Mouse (Mus musculus): ENCODE data around the gene Pfdn5.
"Not testable (repeated sequence)": the region's sequence is repeated elsewhere in the genome, so short reads cannot be mapped to it uniquely, and the experiment has no call there.

The Pfdn5 gene

GRCm38 (mm10) chr15:102326892-102327291 is 976 bp downstream of the Pfdn5 start:
- in situ Hi-C loops (cut with MboI; ENCODE audit: unreplicated experiment in 2 of 2), result no loop called here

GRCm38 (mm10) chr15:102331610-102332015 is 5.7 kb downstream of the Pfdn5 start, which contains the start of gene Myg1:
Myg1 (plus strand) TSS chr15:102331709.
- in situ Hi-C loops (cut with MboI; ENCODE audit: unreplicated experiment in 2 of 2), result loop anchor here in 1 of 2 experiments (5.0 kb wide), 1 partner anchor 39 kb away; no protein-coding TSS in a partner anchor

GRCm38 (mm10) chr15:102335254-102335653 is 9.3 kb downstream of the Pfdn5 start:
- in situ Hi-C loops (cut with MboI; ENCODE audit: unreplicated experiment in 2 of 2), result no loop called here

- in situ Hi-C loops (cut with MboI; ENCODE audit: unreplicated experiment in 2 of 2), result not testable (repeated sequence)
These were observed 10.0 kb downstream of the Pfdn5 start for GRCm38 (mm10) chr15:102335925-102336324.

- in situ Hi-C loops (cut with MboI; ENCODE audit: unreplicated experiment in 2 of 2), result no loop called here
These were observed 11.0 kb downstream of the Pfdn5 start for GRCm38 (mm10) chr15:102336946-102337345.

- in situ Hi-C loops (cut with MboI; ENCODE audit: unreplicated experiment in 2 of 2), result loop anchor here (5.0 kb wide), 1 partner anchor 38 kb away; no protein-coding TSS in a partner anchor
These were observed 13.7 kb downstream of the Pfdn5 start for GRCm38 (mm10) chr15:102339612-102340011.

DNA sequence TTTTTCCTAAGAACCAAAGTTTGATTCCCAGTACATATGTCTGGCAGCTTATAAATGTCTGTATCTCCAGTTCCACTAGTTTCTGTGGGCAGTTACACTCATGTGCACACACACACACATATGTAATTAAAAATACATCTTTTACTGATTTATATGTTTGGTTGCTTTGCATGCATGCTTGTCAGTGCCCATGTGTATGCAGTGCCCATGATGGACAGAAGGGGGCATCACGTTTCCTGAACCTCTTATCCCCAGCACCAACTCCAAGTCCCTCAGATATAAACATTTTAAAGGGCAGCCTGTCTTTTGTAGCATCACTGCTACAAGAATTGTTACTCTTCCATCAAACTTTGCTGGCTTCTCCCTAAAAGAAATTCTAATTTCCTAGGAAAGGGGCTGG is 15.7 kb downstream of the Pfdn5 start:
- in situ Hi-C loops (cut with MboI; ENCODE audit: unreplicated experiment in 2 of 2), result loop anchor here (5.0 kb wide), 1 partner anchor 36 kb away; no protein-coding TSS in a partner anchor

- in situ Hi-C loops (cut with MboI; ENCODE audit: unreplicated experiment in 2 of 2), result loop anchor here (5.0 kb wide), 1 partner anchor 33 kb away; no protein-coding TSS in a partner anchor
These were observed 18.6 kb downstream of the Pfdn5 start for GRCm38 (mm10) chr15:102344490-102344889.

DNA sequence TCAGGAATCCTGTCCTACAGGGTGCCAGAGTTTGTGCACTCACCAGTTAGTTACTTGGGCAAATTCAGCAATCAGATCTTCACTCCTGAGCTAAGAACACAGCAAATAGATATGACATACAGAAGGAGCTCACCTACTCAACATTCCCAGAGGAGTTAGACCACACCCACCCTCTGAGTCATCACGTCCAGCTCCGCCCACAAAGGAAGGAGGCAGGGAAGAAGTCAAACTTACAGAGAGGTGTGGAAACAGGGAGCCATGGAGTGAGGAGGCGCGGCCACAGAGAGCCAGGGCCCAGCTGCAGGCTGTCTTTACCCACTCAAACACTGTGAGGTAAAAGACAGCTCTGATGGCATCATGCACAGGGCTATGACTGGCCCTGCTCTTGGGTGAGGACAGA is 20.5 kb downstream of the Pfdn5 start:
- in situ Hi-C loops (cut with MboI; ENCODE audit: unreplicated experiment in 2 of 2), result no loop called here

- in situ Hi-C loops (cut with MboI; ENCODE audit: unreplicated experiment in 2 of 2), result no loop called here
These were observed 24.4 kb downstream of the Pfdn5 start, which contains the start of gene Aaas for GRCm38 (mm10) chr15:102350138-102350941. Aaas (minus strand) TSS chr15:102350771.

- in situ Hi-C loops (cut with MboI; ENCODE audit: unreplicated experiment in 2 of 2), result no loop called here
These were observed 25.0 kb downstream of the Pfdn5 start for GRCm38 (mm10) chr15:102350942-102351291.

GRCm38 (mm10) chr15:102352177-102352576 is 26.3 kb downstream of the Pfdn5 start:
- in situ Hi-C loops (cut with MboI; ENCODE audit: unreplicated experiment in 2 of 2), result no loop called here

DNA sequence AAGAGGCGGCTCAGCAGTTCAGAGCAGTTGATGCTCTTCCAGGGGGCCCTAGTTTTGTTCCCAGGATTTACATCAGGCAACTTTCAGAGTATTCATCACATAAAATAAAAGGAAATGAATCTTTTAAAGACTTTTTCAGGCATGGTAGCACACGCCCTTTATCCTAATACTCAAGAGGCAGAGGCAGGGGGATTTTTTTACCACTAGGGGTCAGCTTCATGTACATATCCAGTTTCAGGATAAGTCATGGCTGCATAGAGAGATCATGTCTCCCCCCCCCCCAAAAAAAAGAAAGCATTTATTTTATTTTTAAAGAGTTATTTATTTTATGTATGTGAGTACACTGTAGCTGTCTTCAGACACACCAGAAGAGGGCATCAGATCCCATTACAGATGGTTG is 28.1 kb downstream of the Pfdn5 start:
- in situ Hi-C loops (cut with MboI; ENCODE audit: unreplicated experiment in 2 of 2), result no loop called here

- in situ Hi-C loops (cut with MboI; ENCODE audit: unreplicated experiment in 2 of 2), result no loop called here
These were observed 29.4 kb downstream of the Pfdn5 start for GRCm38 (mm10) chr15:102355134-102355870.

DNA sequence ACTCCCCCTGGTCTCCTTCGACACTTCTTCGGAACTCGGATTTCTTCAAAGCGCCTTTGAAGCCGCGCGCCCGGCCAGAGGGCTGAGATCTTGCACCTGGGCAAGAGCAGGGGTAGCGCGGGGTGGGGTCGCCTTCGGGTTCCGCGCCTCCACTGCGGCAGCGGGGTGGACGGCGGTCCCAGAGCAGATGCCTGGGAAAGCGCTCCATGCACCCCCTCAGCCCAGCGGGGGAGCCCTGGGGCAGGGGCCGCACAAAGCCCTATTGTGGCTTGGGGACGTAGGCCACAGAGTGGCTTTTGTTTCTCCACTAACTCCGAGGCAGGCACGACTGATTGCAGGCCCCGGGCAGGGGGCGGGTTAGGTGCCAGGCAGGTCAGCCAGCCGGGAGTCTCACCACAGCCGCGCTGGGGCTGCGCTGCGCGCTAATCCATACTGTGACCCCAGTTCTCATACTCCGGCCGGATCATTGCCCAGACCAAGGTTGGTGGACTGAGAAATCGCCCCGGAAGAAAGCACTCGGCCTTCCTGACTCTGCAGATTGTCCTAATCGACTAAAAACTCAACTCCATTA is 30.0 kb downstream of the Pfdn5 start:
- in situ Hi-C loops (cut with MboI; ENCODE audit: unreplicated experiment in 2 of 2), result no loop called here

DNA sequence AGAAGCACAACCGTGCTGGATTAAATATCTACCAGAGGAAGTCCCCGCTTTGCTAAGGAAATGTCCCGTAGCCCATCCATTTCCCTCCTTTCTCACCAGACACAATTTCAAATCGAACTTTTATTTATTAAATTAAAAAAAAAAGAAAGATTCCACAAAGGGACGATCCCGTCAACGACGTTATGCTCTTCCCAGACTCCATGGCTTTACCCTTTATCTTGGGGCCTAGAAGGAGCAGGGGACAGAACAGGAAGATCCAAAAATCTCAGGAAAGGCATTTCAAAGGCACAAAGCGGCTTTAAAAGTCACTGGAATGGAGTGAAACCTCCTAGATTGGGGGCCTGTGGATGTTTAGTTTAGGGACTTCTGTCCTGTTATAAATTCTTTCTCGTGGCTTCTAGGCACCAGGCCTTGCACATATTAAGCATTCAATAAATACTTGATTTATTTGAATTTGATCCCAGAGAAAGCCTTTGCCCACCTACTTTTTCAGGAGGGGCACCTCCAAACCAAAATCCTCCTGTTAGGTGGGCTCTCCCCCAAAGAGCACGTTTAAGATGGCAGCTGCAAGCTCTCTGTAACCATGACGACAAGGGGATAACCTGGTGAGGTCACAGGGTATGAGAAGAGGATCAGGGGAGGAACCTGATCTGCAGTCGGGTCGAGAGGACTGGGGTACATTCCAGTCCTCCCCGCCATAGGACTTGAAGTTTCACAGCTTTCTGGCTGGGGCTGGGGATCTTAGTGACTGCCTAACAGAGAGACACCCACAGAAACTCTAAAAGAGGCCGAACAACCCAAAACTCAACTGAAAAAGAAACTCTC is 30.8 kb downstream of the Pfdn5 start:
- in situ Hi-C loops (cut with MboI; ENCODE audit: unreplicated experiment in 2 of 2), result no loop called here

- in situ Hi-C loops (cut with MboI; ENCODE audit: unreplicated experiment in 2 of 2), result no loop called here
These were observed 32.2 kb downstream of the Pfdn5 start for GRCm38 (mm10) chr15:102358126-102358525.

DNA sequence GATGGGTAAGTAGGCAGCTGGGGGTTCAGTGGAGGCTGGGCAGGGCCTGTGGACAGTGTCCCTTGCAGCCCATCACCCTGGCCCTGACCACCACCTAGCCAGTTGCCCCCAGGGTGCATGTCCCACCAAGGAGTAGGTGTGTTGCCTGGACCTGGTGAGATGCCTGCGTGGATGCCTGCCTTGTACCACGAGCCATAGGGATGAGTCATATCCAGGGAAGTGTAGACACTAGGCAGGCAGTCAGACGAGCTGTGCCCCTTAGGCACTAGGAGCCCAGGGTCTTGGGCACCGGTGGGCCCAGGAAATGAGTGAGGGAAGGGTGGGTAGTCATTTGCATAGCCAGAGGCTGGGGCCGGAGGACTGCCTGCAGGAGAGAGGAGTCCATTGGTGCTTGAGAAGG is 32.9 kb downstream of the Pfdn5 start:
- in situ Hi-C loops (cut with MboI; ENCODE audit: unreplicated experiment in 2 of 2), result no loop called here

DNA sequence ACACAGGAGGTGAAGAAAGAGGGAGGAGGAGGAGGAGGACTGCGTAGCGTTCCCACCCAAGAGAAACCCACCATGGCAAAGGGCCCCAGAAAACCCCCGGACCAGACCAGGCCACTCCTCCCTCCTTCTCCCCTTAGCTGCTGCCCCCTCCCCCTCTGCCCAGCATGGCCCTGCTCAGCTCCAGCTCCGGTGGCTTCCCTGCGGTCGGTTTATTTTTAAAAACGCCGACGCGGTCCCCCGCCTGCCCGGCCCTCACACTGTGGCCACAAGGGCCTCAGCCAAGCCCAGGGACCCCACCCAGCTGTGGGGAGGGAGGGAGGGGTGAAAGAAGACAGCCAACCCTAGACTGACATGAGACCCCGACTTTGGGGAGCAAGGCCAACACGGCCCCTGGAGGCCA is 36.7 kb downstream of the Pfdn5 start:
- in situ Hi-C loops (cut with MboI; ENCODE audit: unreplicated experiment in 2 of 2), result no loop called here

DNA sequence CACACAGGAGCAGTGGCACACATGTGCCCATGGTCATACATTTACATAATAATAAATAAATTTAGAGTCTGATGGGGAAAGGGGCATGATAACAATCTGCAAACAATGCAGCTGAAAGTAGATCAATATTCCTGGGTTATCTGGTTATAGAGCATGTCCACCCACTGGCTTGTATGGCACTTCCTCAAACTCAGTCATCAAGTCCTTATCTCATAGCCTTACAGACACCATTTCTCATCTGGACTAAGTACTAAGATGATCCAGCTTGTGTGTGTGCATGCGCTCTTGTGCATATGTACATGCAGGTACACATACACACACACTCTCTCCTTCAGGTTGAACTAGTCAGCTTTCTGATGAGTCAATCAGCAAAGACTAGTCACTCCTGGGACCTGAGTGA is 38.8 kb downstream of the Pfdn5 start:
- in situ Hi-C loops (cut with MboI; ENCODE audit: unreplicated experiment in 2 of 2), result no loop called here
